Mouse (Mus musculus) brain, embryonic 14.5 days (tissue): ENCODE measurements at regions not wholly inside any gene's neighbourhood (a gene's known extent, or its start where the extent isn't known, plus 50 kb on each side); places are given as distances from the start of the nearest gene placed in this dataset.

Experiments
- CTCF ChIP-seq: fragments of 200-500 bp; IDR thresholded peaks from 2 replicates; pipeline ENCODE4 v1.5.1; 2012; ENCODE audit warnings: inconsistent platforms, mild to moderate bottlenecking, moderate library complexity, borderline replicate concordance; ENCODE audit not compliant: insufficient read depth, insufficient read length; ENCODE audit errors: extremely low read depth
- POLR2A ChIP-seq: fragments of 200-500 bp; IDR thresholded peaks from 2 replicates; pipeline ENCODE4 v1.6.1; 2012; ENCODE audit warnings: mild to moderate bottlenecking, inconsistent platforms, borderline replicate concordance; ENCODE audit not compliant: poor library complexity, insufficient read depth, insufficient read length, severe bottlenecking; ENCODE audit errors: extremely low read depth

GRCm38 (mm10) chr10:92289230-92289629, 433.0 kb downstream of the Nedd1 start:
- TF ChIP-seq CTCF = no peak
- TF ChIP-seq POLR2A = no peak
